Mouse (Mus musculus): ENCODE data around the gene Ksr1. TPM values are rescaled to one million over a fixed set of nuclear protein-coding genes. Genes with fewer than 3 reads are reported as not detected.
"Not testable (repeated sequence)": the region's sequence is repeated elsewhere in the genome, so short reads cannot be mapped to it uniquely, and the experiment has no call there.

Ksr1 gene
- polyA plus RNA-seq, 1 experiment = 14.5 TPM

- Histone ChIP-seq H3K27me3 (ENCODE audit: control insufficient read depth, insufficient read depth, low read length) (no peaks in the 10 kb centered on the region), H3K27ac (ENCODE audit: insufficient read depth, low read length) (no peak overlapping the region), H3K4me3 (ENCODE audit: extremely low read depth, insufficient read depth, insufficient read length) (no peak overlapping the region), H3K36me3 (ENCODE audit: control insufficient read depth, insufficient read depth, low read length) (peaks cover 2% of the 10 kb centered on the region; the same call in 1 of the 2 replicates), H3K4me1 (ENCODE audit: control insufficient read depth, insufficient read depth, insufficient read length) (no peaks in the 10 kb centered on the region; the same call in 1 of the 2 replicates)
- no peak for DNase-seq (ENCODE audit: low read depth in 1 of 2, low spot score in 2 of 2)
- no peak for TF ChIP-seq POLR2A (IDR thresholded peaks at IDR 0.05; ENCODE audit: low read depth, low read length)
- TF ChIP-seq CTCF (IDR thresholded peaks at IDR 0.05; ENCODE audit: extremely low read depth, insufficient read depth, insufficient read length, insufficient replicate concordance) = no peak
Measured at GRCm38 (mm10) chr11:79013056-79013455, 133.2 kb downstream of the Ksr1 start.

- no peak overlapping the region for H3K4me3 ChIP-seq (ENCODE audit: extremely low read depth, insufficient read depth, insufficient read length)
- no peaks in the 10 kb centered on the region; the same call in 1 of the 2 replicates for H3K4me1 ChIP-seq (ENCODE audit: control insufficient read depth, insufficient read depth, insufficient read length)
- no peak for DNase-seq (ENCODE audit: low read depth in 1 of 2, low spot score in 2 of 2)
- TF ChIP-seq POLR2A (IDR thresholded peaks at IDR 0.05; ENCODE audit: low read depth, low read length) = no peak
- TF ChIP-seq CTCF (IDR thresholded peaks at IDR 0.05; ENCODE audit: extremely low read depth, insufficient read depth, insufficient read length, insufficient replicate concordance) = no peak
- peaks cover 2% of the 10 kb centered on the region; the same call in 1 of the 2 replicates for H3K36me3 ChIP-seq (ENCODE audit: control insufficient read depth, insufficient read depth, low read length)
- H3K27ac ChIP-seq (ENCODE audit: insufficient read depth, low read length) = no peak overlapping the region
- WGBS = 98% methylated on average over 2 of the region's 2 CpGs
- no peaks in the 10 kb centered on the region for H3K27me3 ChIP-seq (ENCODE audit: control insufficient read depth, insufficient read depth, low read length)
Measured at GRCm38 (mm10) chr11:79012529-79012928, 133.7 kb downstream of the Ksr1 start.

- Histone ChIP-seq H3K27me3 (ENCODE audit: control insufficient read depth, insufficient read depth, low read length) (no peaks in the 10 kb centered on the region), H3K36me3 (ENCODE audit: control insufficient read depth, insufficient read depth, low read length) (no peaks in the 10 kb centered on the region), H3K27ac (ENCODE audit: insufficient read depth, low read length) (no peak overlapping the region), H3K4me1 (ENCODE audit: control insufficient read depth, insufficient read depth, insufficient read length) (peaks cover 8% of the 10 kb centered on the region), H3K4me3 (ENCODE audit: extremely low read depth, insufficient read depth, insufficient read length) (no peak overlapping the region)
- 89% methylated on average over 7 of the region's 7 CpGs for WGBS
- TF ChIP-seq POLR2A (IDR thresholded peaks at IDR 0.05; ENCODE audit: low read depth, low read length) (no peak), CTCF (IDR thresholded peaks at IDR 0.05; ENCODE audit: extremely low read depth, insufficient read depth, insufficient read length, insufficient replicate concordance) (no peak)
- no peak for DNase-seq (ENCODE audit: low read depth in 1 of 2, low spot score in 2 of 2)
Measured at GRCm38 (mm10) chr11:79008891-79009290, 137.3 kb downstream of the Ksr1 start.

- Histone ChIP-seq H3K27me3 (ENCODE audit: control insufficient read depth, insufficient read depth, low read length) (no peaks in the 10 kb centered on the region), H3K36me3 (ENCODE audit: control insufficient read depth, insufficient read depth, low read length) (no peaks in the 10 kb centered on the region), H3K27ac (ENCODE audit: insufficient read depth, low read length) (no peak overlapping the region), H3K4me1 (ENCODE audit: control insufficient read depth, insufficient read depth, insufficient read length) (peaks cover 12% of the 10 kb centered on the region), H3K4me3 (ENCODE audit: extremely low read depth, insufficient read depth, insufficient read length) (no peak overlapping the region)
- TF ChIP-seq POLR2A (IDR thresholded peaks at IDR 0.05; ENCODE audit: low read depth, low read length) (no peak), CTCF (IDR thresholded peaks at IDR 0.05; ENCODE audit: extremely low read depth, insufficient read depth, insufficient read length, insufficient replicate concordance) (no peak)
- 50% methylated on average over 6 of the region's 6 CpGs for WGBS
- no peak for DNase-seq (ENCODE audit: low read depth in 1 of 2, low spot score in 2 of 2)
Measured at GRCm38 (mm10) chr11:79008007-79008775, 138.0 kb downstream of the Ksr1 start.

GRCm38 (mm10) chr11:79007356-79007755 is 138.9 kb downstream of the Ksr1 start:
- not testable (repeated sequence) for H3K27ac ChIP-seq (ENCODE audit: insufficient read depth, low read length); H3K27me3 ChIP-seq (ENCODE audit: control insufficient read depth, insufficient read depth, low read length); H3K36me3 ChIP-seq (ENCODE audit: control insufficient read depth, insufficient read depth, low read length); DNase-seq (ENCODE audit: low read depth in 1 of 2, low spot score in 2 of 2); H3K4me3 ChIP-seq (ENCODE audit: extremely low read depth, insufficient read depth, insufficient read length)
- H3K4me1 ChIP-seq (ENCODE audit: control insufficient read depth, insufficient read depth, insufficient read length) = peaks cover 20% of the 10 kb centered on the region
- WGBS = 76% methylated on average over 3 of the region's 3 CpGs

- no peaks in the 10 kb centered on the region for H3K27me3 ChIP-seq (ENCODE audit: control insufficient read depth, insufficient read depth, low read length)
- 7% methylated on average over 5 of the region's 5 CpGs for WGBS
- no peak overlapping the region for H3K27ac ChIP-seq (ENCODE audit: insufficient read depth, low read length)
- H3K36me3 ChIP-seq (ENCODE audit: control insufficient read depth, insufficient read depth, low read length) = no peaks in the 10 kb centered on the region
- no peak for DNase-seq (ENCODE audit: low read depth in 1 of 2, low spot score in 2 of 2)
- no peak for TF ChIP-seq POLR2A (IDR thresholded peaks at IDR 0.05; ENCODE audit: low read depth, low read length)
- no peak for TF ChIP-seq CTCF (IDR thresholded peaks at IDR 0.05; ENCODE audit: extremely low read depth, insufficient read depth, insufficient read length, insufficient replicate concordance)
- no peak overlapping the region for H3K4me3 ChIP-seq (ENCODE audit: extremely low read depth, insufficient read depth, insufficient read length)
- H3K4me1 ChIP-seq (ENCODE audit: control insufficient read depth, insufficient read depth, insufficient read length) = peaks cover 20% of the 10 kb centered on the region
Measured at GRCm38 (mm10) chr11:79006417-79006816, 139.8 kb downstream of the Ksr1 start.
